Mouse (Mus musculus) urinary bladder, postnatal 10 days (tissue): Measurements from ENCODE around the gene Unc5c.

Experiments used
- DNase-seq: peaks from one replicate; pipeline ENCODE4 v3.0.0; 2022; ENCODE audit warnings: low spot score

Unc5c gene

DNA sequence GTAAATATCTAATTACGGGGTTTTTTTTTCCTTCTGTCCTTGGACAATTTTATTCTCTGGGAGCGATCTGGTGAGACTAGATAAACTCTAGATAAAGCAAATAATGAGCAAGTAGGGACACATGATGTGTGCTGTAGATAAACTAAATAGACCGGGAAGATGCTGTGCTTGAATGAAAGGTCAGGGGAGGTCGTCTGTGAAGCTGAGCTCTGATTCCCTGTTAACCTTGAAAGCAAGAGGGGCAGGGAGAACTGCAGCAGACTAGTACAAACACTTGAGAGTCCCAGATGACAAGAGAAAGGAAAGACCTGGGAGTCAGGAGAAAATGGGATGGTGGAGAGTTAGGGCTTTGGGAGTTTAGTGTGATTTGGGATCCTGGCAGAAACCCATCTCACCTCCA, 251.4 kb downstream of the Unc5c start:
- no peak for DNase-seq

DNA sequence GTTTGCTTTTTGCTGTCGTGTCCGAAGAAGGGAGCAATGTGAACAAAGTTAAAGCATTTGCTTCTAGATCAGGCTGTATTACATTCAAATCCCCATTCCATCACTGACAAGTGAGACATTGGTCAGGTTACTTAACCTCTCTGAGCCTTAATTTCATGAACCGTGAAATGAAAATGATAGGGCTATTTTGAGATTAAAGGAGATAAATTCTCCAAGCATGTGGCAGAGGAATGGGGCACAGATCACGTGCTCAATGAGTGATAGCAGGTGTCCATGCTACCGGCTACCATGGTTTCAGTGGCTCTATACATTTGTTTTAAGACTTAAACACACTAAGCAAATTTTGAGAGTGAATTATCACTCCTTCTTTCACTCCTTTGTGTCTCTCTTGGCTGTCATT, 254.0 kb downstream of the Unc5c start:
- no peak for DNase-seq

DNA sequence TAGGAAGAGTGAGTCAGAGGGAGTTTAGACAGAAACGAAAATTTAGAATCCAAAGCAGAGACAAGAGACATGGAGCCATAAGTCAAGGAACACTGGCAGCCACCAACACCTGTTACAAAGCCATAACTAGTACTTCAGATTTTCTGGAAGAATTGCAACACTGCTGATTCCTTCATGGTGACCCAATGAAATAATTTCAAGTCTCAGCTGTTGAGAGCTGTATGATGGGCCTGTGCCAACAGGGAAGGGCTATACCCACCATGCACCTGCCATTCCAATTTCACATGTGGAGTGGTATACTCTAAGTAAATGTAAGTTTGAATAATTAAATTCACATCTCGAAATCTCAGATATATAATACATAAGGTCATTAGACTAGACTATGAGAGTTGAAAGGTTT, 259.5 kb downstream of the Unc5c start:
- DNase-seq = no peak

DNA sequence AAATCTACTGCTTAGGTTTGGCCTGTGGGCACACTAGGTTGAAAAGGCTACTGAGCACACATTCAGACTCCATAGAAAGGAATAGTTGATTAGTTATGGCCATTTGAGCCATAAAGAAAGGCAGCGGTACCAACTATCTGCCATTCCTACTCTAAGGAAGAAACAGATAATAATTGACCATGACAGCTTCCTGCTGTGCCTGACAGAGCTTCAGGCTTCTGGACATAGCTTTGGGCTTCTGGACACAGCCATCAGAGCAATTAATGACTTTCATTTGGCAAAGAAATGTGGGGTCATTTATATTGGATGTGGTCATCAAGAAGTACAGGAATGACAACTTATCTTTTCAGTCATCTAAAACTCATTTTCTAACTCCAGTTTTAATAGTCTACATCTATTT, 260.4 kb downstream of the Unc5c start:
- no peak for DNase-seq

DNA sequence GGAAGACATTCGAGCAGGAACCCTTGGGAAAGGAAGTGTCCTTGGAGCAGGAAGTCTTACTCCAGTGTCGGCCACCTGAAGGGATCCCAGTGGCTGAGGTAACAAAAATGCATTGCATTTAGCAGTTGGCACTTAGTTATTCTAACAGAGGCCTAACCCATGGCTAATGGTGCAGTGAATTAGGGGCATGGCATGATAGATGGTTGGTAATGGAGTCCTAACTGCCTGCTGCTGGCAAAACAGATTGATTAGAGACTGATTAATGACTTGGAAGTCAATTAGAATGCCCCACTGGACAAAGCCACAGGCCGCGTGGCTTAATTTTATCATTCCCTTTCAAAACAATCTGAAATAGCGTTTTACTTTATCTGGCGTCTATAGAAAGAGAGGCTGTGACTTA, 268.8 kb downstream of the Unc5c start:
- DNase-seq = no peak

DNA sequence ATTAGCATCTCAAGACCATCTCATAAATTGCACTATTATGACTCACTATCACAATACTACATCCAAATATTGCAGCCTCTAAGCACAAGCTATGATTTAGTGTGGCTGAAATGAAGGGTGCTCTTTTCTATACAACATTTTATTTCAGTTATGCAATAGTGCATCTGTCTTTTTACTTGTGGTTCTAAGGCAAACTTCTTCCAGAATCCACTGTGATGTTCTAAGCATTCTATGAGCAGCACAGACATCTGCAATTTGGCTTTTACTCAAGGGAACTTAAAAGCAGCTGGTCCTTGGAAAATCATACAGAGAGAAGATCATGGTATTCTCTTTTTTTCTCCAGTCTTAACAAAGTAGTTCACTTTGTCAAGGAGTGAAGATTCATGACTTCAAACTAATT, 270.3 kb downstream of the Unc5c start:
- no peak for DNase-seq

DNA sequence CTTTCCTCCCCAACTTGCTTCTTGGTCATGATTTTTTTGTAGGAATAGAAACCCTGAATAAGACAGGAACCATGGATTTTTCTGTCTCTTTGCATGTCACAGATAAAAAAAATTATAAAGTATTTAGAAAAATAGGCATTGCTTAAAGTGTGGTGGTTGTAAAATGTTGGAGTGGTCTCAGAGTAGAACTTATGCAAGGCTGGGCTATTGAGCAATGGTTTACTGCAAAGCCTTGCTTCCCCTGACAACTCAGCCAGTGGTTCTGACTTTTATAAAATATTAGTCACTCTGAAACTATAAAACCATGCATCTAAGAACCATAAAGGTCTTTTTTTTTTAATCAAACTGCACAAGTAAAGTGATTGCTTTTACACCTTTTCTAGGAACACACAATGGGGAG, 280.3 kb downstream of the Unc5c start:
- DNase-seq = no peak

DNA sequence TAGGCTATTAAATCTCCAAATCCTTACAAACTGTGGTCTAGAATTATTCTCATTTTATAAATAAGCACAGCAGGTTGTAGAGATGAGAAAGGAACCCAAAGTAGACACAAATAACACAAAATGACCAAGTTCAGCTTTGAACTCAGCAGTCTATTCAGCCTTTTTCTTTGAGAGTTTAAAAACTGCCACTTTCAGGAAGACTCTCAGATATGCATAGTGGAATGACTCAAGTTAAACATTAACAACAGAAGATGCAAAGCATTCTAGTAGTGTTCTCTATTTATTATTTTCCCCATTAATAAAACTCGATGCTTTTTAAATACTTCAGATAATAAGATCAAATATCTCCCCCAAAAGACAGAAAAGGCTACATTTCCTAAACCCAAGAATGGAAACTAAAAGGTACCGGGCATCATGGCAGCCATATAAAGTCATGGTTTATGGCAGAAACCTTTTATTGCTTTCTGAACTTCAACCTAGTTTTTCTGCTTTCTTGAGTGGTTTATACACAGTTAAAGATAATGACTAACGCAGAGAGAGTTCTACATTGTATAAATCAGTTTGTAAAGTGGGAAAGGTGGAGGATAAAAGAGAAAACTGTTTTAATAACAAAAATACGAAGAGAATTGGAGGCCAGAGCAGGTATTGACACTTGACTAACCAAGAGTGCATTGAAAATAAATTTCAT, 283.8 kb downstream of the Unc5c start:
- DNase-seq = no peak

DNA sequence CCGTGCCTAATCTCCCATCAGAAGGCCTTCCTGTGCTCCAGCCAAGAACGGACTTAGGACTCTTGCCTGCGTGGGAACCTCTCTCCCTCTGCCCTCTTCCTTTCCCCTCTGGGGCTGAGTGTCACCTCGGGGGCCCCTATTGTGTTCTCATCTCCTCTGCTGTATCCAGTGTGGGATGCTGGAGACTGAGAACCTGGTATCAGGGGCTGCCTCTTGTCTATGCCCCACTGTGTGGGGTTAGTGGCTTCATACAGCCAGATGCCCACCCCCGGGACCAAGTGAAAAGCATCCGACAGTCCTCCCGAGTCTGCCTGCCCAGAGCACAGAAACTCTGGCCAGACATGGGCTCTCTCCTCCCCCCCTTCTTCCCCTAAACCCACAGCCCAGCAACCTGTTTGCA, 287.2 kb downstream of the Unc5c start:
- no peak for DNase-seq

DNA sequence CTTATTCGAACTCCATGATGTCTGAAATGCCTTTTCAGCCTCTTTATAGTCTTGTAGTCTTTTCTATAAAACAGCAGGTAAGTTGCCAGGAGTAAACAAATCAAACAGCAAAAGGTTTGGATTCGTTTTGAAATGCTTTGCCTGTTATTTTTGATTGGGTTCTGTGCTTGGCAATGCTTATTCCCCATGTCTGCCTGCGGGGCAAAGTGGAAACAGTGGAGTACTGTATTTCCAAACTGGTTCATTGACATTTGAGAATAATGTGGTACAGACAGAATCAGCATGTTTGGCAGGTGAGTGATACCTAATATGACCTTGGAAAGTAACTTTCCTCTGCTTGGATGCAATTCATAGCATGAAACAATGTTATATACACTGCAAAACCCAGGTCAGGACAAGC, 292.2 kb downstream of the Unc5c start:
- no peak for DNase-seq

DNA sequence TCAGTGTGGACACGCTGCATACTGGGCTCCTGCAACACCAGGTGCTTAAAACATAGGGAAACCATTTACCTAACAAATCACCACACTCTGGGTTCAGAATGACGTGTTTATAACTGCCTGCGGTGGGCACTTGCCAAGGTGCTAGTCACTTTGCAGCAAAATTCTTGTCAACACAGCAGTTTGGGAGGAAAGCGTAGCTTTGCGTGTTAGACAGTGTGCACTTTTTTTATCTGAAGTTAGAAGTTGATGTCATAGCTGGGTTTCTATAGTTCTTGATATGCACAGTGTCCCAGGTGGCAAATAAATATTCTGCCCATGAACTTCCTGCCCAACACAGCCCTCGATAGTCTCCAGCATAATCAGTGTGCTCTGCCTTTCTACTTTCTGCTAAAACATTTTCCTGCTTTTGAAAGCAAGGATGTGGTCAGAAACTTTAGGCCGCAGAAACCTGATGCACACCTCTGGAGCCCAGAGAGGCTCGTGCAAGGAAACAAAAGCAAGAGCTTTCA, 313.4 kb downstream of the Unc5c start:
- no peak for DNase-seq

DNA sequence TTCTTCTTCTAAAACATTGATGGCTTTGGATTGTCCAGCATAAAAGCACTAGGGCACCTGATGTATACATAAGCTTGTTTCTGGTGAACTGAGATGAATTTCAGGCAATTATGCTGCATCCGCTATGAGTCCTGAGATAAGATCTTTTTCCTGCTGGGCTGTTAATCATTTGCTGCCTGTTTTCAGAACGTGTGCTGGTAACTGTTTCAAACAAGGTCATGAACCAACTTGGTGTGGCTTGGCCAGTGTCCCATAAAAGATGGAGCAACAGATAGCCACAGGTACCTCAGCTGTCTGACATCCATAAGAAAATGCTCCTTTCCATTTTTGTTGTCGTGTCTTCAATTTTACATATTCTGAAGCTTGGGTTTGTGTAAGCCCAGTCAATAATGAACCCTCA, 314.2 kb downstream of the Unc5c start:
- no peak for DNase-seq

DNA sequence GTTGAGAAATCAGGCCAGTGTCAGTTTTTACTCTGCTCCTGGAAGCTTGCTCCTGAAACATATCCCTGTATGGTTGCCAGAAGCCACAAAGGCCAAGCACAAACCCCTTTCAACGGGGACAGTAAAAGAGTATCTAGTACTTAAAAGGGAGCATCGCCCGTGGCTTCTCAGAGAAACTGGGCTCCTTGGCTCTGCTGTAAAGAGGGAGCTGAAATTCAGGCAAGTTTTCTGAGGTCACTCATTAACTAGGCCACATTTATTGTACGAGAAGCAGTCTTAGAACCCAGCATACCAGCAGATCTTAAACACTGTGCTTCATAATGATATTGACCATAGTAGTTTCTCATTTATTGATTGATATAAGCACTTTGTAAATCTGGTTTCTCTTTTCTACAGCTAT, 317.5 kb downstream of the Unc5c start:
- no peak for DNase-seq

DNA sequence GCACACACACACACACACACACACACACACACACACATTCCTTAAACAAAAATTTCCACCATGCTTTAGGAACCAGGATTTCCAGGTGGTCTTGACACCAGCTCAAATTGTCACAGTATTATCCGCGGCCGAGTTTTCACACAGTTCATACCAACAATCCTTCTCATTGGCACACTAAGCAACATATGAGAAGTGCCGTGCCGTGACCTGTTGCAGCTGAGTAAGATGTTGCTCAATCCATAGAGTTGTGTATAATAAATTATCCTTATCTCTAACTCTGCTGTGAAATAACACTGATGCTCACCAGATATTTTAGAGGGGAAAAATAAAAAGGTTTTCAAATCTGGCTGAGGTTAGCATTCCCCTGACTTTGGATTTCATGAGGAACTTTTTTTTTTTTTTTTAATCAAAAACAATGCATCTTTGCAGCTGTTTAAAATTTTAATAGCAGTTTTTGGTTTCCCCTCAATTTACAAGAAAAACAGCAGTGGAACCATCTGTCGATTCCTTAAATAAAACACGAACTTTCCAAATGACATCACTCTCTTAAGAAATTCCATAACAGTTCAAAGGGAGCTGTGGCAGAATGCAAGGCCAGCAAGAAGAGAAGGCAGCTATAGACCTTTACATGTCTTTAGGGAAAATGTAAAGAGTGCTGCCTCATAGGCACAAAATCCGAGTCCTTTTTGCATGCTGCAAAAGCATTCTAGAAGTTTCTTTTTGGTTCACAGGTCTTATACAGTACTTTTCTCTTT, 326.2 kb downstream of the Unc5c start:
- no peak for DNase-seq

DNA sequence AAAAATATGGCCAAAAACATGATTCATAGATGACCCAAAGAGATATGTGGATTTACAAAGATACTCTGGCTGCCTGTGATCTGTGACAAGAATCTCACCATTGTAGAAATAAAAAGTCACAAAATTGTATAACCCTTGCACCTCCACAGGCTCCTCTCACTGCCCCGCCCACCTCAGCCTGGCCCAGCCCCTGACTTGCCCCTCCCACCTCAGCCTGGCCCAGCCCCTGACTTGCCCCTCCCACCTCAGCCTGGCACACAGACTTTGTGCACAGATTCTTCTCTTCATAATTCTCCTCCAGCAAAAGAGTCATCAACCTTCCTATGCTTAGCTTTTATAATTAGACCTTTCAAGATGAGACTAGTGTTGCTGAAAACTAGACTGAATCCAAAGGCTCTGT, 327.1 kb downstream of the Unc5c start:
- DNase-seq = no peak

DNA sequence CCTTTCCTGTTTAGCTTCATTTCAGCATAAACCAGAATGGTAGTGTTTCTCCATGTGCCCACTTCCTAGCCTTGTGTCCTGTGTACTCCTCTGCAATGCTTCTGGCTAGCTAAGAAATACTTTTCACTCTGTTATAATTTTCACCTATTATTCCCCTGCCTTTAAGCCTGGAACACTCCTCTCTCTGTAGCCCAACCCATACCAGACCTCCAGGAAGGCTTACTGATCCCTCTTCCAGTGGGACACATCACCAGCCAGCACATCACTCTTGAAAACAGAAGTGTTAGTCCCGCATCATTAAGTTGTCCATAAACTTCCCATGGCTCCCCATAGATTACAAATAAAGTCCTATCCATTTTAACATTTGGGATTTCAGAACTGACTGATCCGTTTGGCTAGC, 328.7 kb downstream of the Unc5c start:
- DNase-seq = no peak

DNA sequence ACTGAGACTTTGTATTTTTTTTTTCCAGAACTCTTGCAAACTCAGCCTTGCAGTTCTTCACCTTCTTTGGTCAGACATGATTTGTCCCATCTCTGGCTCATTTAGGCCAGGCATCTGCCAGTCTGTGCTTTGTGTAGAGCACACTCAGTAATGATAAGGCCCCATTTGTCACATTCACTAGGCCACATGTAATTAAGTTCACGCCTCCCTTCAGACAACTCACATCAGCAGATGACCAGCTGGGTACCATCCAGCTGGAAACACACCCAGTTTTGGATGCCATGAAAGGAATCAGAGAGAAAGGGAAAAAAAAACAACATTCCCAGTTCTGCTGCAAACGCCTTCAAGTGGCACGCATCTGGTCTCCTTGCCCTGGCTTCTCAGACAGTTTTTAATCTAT, 329.4 kb downstream of the Unc5c start:
- no peak for DNase-seq

DNA sequence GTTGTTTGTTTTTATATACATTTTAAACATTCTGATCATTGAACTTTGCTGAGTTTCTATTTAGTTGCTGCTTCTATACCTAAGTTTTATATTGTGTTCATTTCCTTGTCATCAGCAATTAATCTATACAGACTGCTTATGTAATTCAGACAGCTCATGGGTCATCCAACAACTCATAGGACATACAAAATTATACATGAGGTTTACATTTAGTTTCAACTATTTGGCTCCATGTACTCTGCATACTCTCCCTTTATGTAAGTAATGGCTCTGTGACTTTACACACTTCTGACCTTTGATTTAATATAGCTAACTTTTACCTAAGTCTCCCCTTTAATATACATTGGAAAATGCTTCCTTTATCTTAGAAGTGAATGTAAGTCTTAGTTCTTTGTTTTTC, 332.4 kb downstream of the Unc5c start:
- no peak for DNase-seq

DNA sequence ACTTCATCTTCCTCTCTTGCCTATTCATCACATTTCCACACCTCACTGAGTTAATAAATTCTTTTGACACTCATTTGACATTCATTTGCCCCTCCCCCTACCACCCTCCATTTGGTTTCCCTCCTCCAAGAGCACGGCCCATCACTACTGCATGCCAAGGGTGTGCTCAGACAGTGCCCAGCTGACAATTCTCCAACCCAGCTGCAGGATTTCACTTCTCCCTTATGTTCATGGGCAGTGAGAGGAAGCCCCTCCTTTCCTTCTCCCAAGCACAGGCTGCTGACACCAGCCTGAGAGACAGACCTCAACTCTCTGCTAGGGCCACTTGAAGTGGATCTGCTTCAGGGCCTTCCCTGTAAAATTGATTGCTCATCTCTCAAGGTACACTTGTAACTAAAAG, 332.8 kb downstream of the Unc5c start:
- no peak for DNase-seq

DNA sequence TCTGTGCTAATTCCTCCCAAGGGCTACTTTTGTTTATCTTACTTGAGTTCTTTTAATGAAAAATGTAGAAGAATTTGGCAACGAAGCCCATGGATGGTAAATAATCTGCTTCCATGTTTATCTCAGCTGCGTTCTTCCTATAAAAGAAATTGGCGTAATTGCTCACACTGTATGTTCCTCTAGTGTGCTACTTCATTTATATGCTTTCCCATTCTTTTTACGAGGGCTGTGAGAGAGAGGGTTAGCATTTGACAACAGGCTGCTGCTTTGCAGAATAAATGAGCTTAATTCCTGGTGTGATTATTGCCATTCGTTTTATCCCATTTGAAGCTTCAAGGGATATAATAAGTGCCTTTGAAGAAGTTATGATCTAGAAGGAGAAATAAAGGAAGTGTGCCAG, 339.1 kb downstream of the Unc5c start:
- no peak for DNase-seq

DNA sequence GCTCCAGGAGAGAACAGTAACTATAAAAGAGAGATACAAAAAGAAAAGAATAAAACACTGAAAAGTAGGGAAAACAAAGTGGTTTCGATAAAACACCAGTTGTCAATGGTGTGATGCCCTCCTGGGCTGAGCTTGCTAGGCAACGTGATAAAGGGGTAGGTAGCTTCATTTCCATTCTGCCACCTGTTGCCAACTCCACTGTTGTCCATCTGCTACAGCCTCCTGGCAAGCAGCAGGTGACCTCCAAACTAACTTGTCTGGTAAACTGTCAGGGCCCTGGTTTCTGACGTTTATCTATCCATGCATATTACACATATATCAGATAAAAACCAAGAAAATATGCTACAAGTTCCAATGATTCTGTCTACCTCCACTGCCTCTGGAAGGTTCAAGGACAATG, 344.6 kb downstream of the Unc5c start:
- no peak for DNase-seq

DNA sequence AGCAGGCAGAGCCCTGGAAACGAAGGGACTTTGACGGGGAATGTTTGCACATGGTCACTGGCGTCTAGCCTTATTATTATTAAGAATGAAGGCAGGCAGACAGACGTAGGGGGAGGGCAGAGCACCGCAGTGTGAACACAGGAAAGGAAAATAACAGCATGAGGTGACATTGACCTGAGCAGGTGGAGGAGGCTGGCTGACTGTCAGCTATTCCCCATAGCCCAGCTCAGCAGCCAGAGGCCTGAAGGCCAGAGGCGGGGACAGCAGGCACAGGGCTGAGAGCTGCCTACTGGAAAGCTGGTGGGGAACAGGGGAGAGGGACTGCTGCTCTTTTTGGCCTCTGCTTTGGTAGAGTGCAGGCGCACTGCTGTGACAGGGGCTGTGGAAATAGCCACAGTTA, 345.9 kb downstream of the Unc5c start:
- no peak for DNase-seq

DNA sequence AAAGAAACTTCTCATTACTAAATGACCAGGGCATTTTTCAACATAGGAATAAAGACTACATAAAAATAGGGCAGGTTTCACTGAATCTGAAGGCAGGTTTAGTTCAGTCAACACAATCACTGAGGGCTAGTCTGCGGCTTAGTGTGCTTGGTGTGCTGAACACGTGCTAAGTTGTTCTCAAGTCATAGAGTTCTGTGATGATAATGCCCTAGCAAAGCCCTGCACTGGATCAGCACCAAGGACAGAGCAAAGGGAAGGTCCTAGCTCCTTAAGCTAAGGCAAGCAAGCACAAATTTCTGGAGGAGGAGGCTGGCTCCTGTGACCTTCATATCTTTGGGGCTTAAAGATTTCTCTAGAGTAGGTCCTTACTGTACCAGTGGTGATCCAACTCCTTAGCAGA, 346.3 kb downstream of the Unc5c start:
- DNase-seq = no peak

DNA sequence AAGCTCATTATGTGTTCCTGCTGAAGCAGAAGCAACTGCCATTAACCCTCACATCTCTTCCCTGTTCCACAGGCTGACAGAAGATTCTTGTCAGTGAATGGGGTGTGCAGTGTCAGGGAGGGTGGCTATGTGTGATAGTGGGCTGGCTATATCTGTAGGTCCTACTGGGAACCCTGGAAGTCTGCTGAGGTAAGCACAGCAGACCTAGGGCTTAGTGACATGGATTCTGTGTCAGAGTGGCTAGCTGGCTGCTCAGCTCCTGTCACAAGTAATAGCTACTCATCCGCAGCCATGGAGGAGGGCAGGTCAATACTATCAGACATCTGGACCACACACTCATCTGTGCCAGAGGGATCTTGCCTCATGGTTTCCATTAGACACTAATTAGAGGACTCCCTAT, 349.8 kb downstream of the Unc5c start:
- no peak for DNase-seq
